Mouse (Mus musculus): ENCODE results near the gene Gm21454.
"Not testable (repeated sequence)": the region's sequence is repeated elsewhere in the genome, so short reads cannot be mapped to it uniquely, and the experiment has no call there.

Gene Gm21454

GRCm38 (mm10) chrY:13252091-13252490 is at the start of gene Gm21454, which contains the start of gene Gm21440:
Gene Gm21454, plus strand, starts transcription at chrY:13252442.
Gene Gm21440, plus strand, starts transcription at chrY:13252391.
- DNase-seq = not testable (repeated sequence)

GRCm38 (mm10) chrY:13223828-13224227 is 28.4 kb upstream of the Gm21454 start, which contains the start of gene Gm21828:
Gene Gm21828, minus strand, starts transcription at chrY:13223928.
- DNase-seq = not testable (repeated sequence)

- not testable (repeated sequence) for DNase-seq
These were observed 96.7 kb downstream of the Gm21454 start, which contains the start of gene Gm21725 for GRCm38 (mm10) chrY:13348963-13349362. Gene Gm21725, minus strand, starts transcription at chrY:13349063.

Data from heart, adult 11 months (tissue).